Mouse (Mus musculus) spleen, adult 2 months (tissue): ENCODE results near the gene Tmem56. TPM values are rescaled to one million over a fixed set of nuclear protein-coding genes. Genes with fewer than 3 reads are reported as not detected.

ENCODE experiments used
- DNase-seq, 2 experiments: peaks; one replicate each; pipeline versions ENCODE4 v3.0.0 to v3.0.0-alpha.2; 2012 to 2021; ENCODE audit warnings: low spot score in 2 of 2, low read depth in 1 of 2
- H3K27ac ChIP-seq: fragments of 200-500 bp; 2 replicates; pipeline ENCODE4 v1.5.1; 2012; ENCODE audit warnings: low read length, inconsistent platforms; ENCODE audit not compliant: insufficient read depth
- H3K27me3 ChIP-seq: fragments of 200-500 bp; 2 replicates; pipeline ENCODE4 v1.6.1; 2012; ENCODE audit warnings: mild to moderate bottlenecking, moderate library complexity, low read length, inconsistent platforms; ENCODE audit not compliant: control insufficient read depth, insufficient read depth
- H3K36me3 ChIP-seq: fragments of 200-500 bp; 2 replicates; pipeline ENCODE4 v1.6.1; 2012; ENCODE audit warnings: mild to moderate bottlenecking, low read length, inconsistent platforms; ENCODE audit not compliant: control insufficient read depth, insufficient read depth
- H3K4me1 ChIP-seq: fragments of 200-500 bp; 2 replicates; pipeline ENCODE4 v1.6.1; 2011; ENCODE audit warnings: inconsistent platforms; ENCODE audit not compliant: control insufficient read depth, insufficient read depth, insufficient read length
- H3K4me3 ChIP-seq: fragments of 200-500 bp; 2 replicates; pipeline ENCODE4 v1.5.1; 2011; ENCODE audit warnings: mild to moderate bottlenecking, inconsistent platforms; ENCODE audit not compliant: insufficient read depth, insufficient read length; ENCODE audit errors: extremely low read depth
- CTCF ChIP-seq: fragments of 200-500 bp; IDR thresholded peaks from 2 replicates; pipeline ENCODE4 v1.5.1; 2011; ENCODE audit warnings: mild to moderate bottlenecking, inconsistent platforms; ENCODE audit not compliant: insufficient read depth, insufficient read length, insufficient replicate concordance; ENCODE audit errors: extremely low read depth
- POLR2A ChIP-seq: fragments of 200-500 bp; IDR thresholded peaks from 2 replicates; pipeline ENCODE4 v1.6.1; 2011; ENCODE audit warnings: low read depth, low read length, inconsistent platforms
- WGBS: fragments of 180-500 bp; shearing (Covaris S2); methylation state at CpG from one replicate; pipeline ENCODE4 v1.1.7; 2018; 5-methylcytosine and 5-hydroxymethylcytosine counted together
- polyA plus RNA-seq: library from polyadenylated mRNA; depleted of rRNA; stranded (reverse); fragments of >200 nt; gene quantifications from 2 replicates; pipeline ENCODE4 v1.2.3, GENCODE M21; 2012

Tmem56 gene
- polyA plus RNA-seq, 1 experiment, result 0.37 TPM

DNA sequence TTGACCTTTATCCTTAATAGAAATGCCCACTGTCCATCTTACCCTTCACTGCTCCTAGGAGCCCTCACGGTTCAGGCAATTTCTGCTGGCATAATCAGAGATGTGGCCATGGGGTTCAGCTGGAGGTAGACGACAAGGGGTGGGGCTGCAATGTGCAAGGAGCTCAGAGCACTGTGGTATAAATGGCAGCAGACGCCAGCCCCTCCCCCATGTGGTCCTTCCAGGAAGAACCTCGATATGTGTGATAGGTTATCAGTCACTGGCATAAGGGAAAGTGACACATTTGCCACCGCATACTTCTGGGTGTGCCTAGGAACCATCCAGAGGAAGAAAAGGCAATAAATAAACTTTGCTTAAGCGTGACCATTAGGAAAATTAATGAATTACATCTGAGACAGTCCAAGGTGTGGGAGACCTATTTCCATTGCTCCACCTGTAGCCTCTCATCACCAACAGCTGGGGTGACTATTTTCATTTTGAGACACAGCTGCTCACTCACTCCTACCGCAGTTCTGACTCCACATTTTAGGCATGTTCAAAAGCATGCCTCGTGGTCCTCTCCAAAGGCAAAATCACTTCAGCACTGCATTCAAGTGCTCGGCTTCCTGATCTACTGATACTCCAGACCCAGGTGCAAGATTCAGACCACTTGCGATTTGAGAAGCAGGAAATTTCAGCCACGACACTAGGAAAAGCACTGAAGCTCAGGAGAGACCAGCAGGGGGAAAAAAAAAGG is 81.7 kb downstream of the Tmem56 start:
- H3K4me3 ChIP-seq, result no peak overlapping the region

GRCm38 (mm10) chr3:121189199-121189598 is 93.7 kb downstream of the Tmem56 start:
- no peaks in the 10 kb centered on the region for H3K27me3 ChIP-seq
- H3K4me1 ChIP-seq, result no peaks in the 10 kb centered on the region
- no peak overlapping the region for H3K4me3 ChIP-seq
- DNase-seq, result no peak
- TF ChIP-seq CTCF, result no peak
- TF ChIP-seq POLR2A, result no peak
- no peak overlapping the region for H3K27ac ChIP-seq
- no peaks in the 10 kb centered on the region for H3K36me3 ChIP-seq
- 86% methylated on average over 2 of the region's 2 CpGs for WGBS

More for the DNA sequence above, 81.7 kb downstream of the Tmem56 start:
- H3K27ac ChIP-seq, result no peak overlapping the region
- TF ChIP-seq POLR2A (no peak), CTCF (no peak)
- DNase-seq, result no peak
- no peaks in the 10 kb centered on the region for H3K27me3 ChIP-seq
- no peaks in the 10 kb centered on the region for H3K36me3 ChIP-seq
- H3K4me1 ChIP-seq, result no peaks in the 10 kb centered on the region
- WGBS, result 21% methylated on average over 11 of the region's 11 CpGs

GRCm38 (mm10) chr3:121187510-121187909 is 95.4 kb downstream of the Tmem56 start:
- 89% methylated on average over 7 of the region's 7 CpGs for WGBS
- Histone ChIP-seq H3K4me1 (no peaks in the 10 kb centered on the region), H3K4me3 (no peak overlapping the region), H3K27ac (no peak overlapping the region), H3K27me3 (no peaks in the 10 kb centered on the region), H3K36me3 (no peaks in the 10 kb centered on the region)
- DNase-seq, result no peak
- TF ChIP-seq POLR2A, result no peak
- TF ChIP-seq CTCF, result no peak

GRCm38 (mm10) chr3:121186925-121187324 is 96.0 kb downstream of the Tmem56 start:
- Histone ChIP-seq H3K4me1 (no peaks in the 10 kb centered on the region), H3K4me3 (no peak overlapping the region), H3K27ac (no peak overlapping the region), H3K27me3 (no peaks in the 10 kb centered on the region), H3K36me3 (no peaks in the 10 kb centered on the region)
- 92% methylated on average over 3 of the region's 3 CpGs for WGBS
- DNase-seq, result no peak
- no peak for TF ChIP-seq CTCF
- TF ChIP-seq POLR2A, result no peak

DNA sequence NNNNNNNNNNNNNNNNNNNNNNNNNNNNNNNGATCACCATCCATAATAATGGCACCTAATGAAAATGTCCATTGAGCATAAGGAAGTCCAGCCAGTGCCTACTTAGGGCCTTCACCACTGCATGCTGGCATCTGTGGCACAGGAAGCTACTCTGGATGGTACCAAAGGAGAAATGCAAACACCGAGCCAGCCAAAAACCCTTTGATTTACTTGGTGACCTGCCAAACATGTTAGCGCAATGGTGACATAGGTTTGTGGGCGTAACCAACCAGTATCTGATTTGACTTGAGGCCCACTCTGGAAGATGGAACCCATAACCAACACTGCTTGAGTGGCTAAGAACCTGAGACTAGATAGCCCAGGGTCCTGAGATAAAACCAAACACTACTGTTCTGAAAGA is 97.7 kb downstream of the Tmem56 start:
- WGBS, result 67% methylated on average over 3 of the region's 3 CpGs
- Histone ChIP-seq H3K27ac (no peak overlapping the region), H3K27me3 (no peaks in the 10 kb centered on the region), H3K4me1 (no peaks in the 10 kb centered on the region), H3K36me3 (no peaks in the 10 kb centered on the region), H3K4me3 (no peak overlapping the region)
- no peak for TF ChIP-seq CTCF
- DNase-seq, result no peak

- Histone ChIP-seq H3K4me1 (no peaks in the 10 kb centered on the region), H3K36me3 (no peaks in the 10 kb centered on the region), H3K4me3 (no peak overlapping the region), H3K27me3 (no peaks in the 10 kb centered on the region), H3K27ac (no peak overlapping the region)
- 89% methylated on average over 1 of the region's 1 CpGs for WGBS
- no peak for TF ChIP-seq CTCF
- no peak for TF ChIP-seq POLR2A
- no peak for DNase-seq
Measured at GRCm38 (mm10) chr3:121176011-121176410, 106.9 kb downstream of the Tmem56 start.

DNA sequence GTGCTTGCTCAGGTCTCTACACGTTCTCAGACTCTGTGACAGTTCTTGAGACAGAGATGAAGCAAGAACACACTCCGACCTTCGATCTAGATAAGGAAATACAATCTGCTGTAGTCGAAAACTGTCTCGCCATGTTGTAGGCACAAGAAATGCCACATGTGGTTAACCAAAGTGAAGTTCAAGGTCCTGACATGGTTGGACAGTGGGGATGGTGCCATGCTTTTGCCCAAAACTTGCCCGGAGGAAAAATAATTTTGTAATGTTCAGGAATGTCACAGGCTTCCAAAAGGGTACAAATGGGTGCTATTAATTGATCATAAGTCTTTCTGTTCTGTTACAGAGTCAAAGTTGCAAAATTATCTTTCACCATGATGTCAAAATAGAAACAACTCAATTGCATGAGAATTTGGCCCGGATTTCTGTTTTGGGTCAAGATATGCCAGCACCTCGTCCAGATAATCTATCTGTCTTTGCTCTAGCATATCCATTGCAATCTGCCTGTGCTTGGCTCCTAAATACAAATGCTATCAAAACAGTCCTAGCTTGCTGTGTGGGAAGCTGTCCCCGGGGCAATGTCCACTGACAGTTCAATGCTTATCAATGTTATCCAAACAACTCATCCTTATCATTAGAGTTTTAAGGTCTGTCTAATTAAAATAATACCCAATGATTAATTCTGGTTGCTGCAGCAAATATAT is 108.5 kb downstream of the Tmem56 start:
- TF ChIP-seq CTCF (no peak), POLR2A (no peak)
- DNase-seq, result no peak
- 68% methylated on average over 9 of the region's 9 CpGs for WGBS

More for the DNA sequence above, 108.5 kb downstream of the Tmem56 start:
- Histone ChIP-seq H3K4me1 (no peaks in the 10 kb centered on the region), H3K36me3 (no peaks in the 10 kb centered on the region), H3K27ac (no peak overlapping the region), H3K4me3 (no peak overlapping the region), H3K27me3 (no peaks in the 10 kb centered on the region)
